Mouse (Mus musculus): ENCODE results near the gene Top3b. TPM values are rescaled to one million over a fixed set of nuclear protein-coding genes. Genes with fewer than 3 reads are reported as not detected.
"Not testable (repeated sequence)": the region's sequence is repeated elsewhere in the genome, so short reads cannot be mapped to it uniquely, and the experiment has no call there.

Top3b gene
- total RNA-seq, 2 experiments from 2014 or later, result 59.0 to 123 TPM

DNA sequence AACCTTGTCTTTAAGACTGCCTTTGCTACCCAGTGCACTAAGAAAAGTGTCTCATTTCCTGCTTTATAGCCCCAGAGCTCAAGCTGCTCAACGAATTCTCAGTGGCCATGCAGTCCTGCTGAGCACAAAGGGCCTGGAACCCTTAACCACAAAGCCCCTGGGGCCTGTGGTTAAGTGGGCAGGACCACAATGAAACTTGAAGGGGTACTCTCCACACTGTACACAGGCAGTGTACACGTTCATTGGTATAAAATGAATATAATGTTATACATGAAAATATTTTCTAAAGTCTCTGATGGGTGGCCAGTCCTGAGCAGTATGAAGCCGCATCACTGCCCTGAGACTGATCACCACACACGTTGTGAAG is 25.5 kb downstream of the Top3b start:
- no peak; the same call in 1 of the 2 replicates for ATAC-seq (replicated peaks; ENCODE audit: low FRiP score, low TSS enrichment, poor library complexity, severe bottlenecking)

DNA sequence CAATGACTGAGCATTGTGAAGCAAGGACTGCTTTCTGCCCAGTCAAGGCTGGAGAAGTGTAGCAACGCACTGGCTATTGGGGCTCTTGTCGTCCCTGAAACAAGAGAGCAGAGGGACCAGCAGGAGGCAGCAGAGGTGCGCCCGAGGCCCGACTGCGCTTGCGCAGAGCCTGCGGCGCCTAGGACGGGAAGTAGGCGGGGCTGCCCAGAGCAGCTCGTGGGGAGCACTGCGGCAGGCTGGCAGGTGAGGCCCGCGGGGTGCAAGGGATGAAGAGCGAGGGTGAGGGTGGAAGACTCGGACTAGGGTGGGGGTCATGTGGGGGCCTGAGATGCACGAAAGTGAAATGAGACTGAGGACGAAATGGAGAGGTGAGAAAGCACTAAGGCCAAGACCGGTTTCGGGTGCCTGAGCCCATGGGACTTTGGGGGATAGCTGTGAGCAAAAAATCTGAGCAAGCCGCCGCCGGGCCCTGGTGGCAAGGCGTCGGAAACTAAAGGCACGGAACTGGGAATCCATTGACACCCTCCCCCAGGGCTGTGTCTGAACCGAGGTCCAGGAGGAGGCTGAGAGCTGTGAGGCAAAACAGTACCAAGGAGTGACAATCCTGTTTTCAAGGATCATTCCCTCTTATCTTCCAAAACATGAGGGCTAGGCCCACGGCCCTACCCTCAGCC is 26.0 kb downstream of the Top3b start, which contains the start of gene Ppm1f:
Gene Ppm1f, plus strand, starts transcription at position 88 of the 674 bp plus-strand sequence.
- ATAC-seq (replicated peaks; ENCODE audit: low FRiP score, low TSS enrichment, poor library complexity, severe bottlenecking), result peak; percentile 93

DNA sequence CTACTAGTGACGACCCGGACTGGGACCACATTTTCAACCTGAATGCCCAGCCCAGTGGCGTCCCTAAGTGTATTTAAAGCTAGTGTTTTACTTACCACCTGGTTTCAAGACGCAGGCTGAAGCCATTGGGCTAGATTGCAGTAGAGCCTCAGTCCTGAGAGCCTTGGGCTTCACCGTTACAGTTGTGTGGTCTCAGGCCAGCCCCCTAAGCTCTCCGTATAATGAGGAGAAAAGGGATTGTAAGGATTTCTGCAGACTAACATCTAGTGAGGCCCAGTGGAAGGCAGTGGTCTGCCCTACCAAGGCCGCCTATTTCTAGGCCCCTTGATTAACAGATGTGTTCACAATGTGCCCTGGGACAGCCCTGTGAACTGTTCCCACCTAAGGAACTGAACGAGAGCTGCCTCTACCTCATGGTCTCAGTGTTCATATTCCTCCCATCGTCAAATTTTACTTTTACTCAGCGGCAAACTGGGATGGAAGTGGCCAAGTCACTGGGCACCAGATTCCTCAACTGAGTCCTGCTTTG is 26.6 kb downstream of the Top3b start:
- no peak for ATAC-seq (replicated peaks; ENCODE audit: low FRiP score, low TSS enrichment, poor library complexity, severe bottlenecking)

DNA sequence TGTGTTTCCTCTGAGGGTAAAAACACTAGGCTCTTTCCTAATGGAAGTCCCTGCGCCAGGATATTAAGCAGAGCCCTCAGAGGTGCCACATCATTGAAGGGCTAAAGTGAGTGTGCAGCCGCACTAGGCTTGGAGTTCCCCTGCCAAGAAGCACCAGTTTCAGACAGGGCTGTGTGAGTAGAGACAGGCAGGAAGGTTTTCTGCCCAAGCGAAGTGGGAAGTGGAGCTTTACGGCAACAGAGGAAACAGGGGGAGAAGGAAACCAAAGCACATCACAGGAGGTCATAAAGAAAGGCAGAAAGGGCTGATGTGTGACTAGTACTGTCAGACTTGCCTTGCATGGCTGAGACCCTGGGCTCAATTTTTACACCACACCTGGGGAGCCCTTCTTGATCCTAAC is 31.8 kb downstream of the Top3b start:
- ATAC-seq (replicated peaks; ENCODE audit: low FRiP score, low TSS enrichment, poor library complexity, severe bottlenecking), result no peak

DNA sequence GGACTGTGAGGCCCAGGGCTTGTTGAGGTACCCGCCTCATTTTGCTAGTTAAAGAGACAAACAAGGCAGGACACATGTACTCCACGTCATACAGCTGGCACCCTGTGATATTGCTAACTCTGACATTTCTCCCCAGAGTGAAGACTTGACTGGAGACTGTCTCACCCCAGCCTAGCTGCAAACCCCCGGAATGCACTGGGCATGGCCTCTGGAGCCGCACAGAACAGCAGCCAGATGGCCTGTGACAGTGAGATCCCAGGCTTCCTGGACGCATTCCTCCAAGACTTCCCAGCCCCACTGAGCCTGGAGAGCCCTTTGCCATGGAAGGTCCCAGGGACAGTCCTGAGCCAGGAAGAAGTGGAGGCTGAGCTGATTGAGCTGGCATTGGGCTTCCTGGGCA is 32.7 kb downstream of the Top3b start:
- ATAC-seq (replicated peaks; ENCODE audit: low FRiP score, low TSS enrichment, poor library complexity, severe bottlenecking), result no peak

DNA sequence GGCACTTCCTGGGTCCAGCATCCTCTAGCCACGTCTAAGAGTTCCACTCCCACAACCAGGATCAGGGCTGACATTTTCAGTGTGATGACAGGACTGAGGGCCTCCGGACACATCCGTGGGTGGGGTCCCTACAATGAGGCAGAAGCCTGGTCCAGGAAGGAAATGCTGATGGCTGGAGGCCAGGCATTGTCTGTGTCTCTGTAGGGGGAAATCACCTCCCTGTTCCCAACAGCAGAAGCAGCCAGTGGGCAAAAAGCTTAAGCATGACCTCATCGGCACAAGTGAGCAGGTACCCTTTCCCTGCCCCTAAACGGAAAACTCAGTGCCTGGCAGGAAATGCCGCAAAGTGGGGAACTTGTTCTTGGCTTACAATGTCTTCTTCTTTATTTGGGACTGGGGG is 37.3 kb downstream of the Top3b start:
- no peak for ATAC-seq (replicated peaks; ENCODE audit: low FRiP score, low TSS enrichment, poor library complexity, severe bottlenecking)

DNA sequence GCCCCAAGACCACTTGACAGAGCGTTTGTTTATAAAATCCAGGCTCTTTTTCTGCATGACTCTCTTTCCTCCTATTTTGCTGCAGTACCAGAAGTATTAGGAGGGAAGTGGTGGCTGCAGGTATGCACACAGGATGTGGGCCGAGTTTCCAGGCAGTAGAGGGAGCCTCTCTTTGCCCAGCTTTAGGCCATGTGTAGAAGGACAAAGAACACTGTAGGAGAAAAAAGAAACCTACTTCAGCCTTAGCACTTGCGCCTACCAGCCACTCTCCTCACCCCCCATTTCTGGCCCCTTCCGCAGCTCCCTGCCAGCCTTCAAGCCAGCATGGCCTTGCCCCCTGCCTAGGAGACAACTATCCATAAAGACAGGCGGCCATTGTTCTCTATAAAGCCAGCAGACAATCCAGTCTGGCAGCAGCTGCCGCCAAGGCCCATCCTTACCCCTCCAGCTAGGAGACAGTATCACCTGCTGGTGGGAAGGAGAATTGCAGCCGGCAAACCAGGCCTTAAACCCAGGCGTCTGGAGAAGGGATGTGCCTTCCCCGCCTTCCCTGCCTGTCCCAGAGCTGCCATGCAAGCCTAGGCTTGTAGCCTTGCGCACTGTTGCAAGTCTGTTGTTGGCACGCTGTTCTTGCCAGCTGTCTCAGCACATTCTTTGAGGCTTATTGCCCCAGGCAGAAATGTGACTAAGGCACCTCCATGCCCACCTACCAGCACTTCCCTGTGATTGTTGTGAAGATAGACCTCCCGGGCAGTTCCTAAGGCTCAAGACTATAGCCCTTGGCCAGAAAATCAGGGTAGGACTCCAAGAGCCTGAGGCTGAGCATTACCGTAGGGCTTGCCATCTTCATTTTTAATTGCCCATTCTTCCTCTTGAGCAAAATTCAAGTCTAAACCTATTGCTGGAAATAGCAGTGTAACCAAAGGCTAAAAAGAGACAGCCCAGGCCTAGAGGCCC is 41.4 kb downstream of the Top3b start:
- ATAC-seq (replicated peaks; ENCODE audit: low FRiP score, low TSS enrichment, poor library complexity, severe bottlenecking), result peak; percentile 93

DNA sequence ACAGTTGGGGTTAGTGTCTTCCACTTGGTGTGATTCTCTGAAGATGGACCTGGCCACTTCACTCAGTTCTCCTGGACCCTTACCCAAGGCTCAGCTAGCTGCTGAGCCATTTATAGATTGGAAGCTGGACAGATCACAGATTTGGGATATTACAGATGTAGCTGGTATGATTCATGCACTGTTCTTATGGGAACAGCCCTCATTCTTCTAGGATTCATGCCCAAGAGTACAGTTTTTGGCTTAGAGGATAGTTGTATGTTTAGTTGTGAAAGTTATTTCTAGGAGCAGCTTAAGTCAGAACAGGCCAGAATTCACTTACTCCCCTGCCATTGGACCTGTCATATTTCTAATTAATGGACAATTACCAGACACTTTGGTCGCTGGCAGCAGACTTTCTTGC is 42.9 kb downstream of the Top3b start:
- ATAC-seq (replicated peaks; ENCODE audit: low FRiP score, low TSS enrichment, poor library complexity, severe bottlenecking), result no peak

DNA sequence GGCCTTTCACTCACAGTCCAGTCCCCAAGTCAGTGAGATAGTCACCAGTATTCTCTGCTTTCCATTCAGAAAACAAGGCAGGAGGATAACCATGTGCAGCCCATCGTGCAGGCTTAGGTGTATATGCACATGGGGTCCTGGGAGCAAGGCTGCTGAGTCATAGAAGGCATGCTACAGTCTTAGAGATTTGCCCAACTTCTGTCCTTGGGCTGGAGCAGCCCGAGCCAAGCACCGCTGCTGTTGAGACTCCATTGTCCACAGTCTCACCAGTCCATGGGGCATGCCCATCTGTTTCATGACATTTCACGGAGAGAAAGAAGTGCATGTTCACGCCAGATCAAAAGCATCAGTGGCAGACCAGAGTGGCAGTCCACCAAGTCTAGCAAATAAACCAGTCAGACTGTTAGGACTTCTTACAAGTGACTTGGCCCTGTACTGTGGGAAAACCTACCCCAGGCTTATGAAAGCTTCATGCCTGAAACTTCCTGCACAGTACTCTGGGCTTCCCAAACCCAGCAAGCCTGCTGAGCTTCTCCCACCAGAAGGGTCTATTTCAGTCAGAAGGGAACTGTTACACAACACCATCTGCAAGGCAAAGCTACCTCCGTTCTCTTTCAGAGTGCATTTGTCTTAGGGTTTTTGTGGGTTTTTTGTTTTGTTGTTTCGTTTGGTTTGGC is 48.0 kb downstream of the Top3b start:
- ATAC-seq (replicated peaks; ENCODE audit: low FRiP score, low TSS enrichment, poor library complexity, severe bottlenecking), result no peak

DNA sequence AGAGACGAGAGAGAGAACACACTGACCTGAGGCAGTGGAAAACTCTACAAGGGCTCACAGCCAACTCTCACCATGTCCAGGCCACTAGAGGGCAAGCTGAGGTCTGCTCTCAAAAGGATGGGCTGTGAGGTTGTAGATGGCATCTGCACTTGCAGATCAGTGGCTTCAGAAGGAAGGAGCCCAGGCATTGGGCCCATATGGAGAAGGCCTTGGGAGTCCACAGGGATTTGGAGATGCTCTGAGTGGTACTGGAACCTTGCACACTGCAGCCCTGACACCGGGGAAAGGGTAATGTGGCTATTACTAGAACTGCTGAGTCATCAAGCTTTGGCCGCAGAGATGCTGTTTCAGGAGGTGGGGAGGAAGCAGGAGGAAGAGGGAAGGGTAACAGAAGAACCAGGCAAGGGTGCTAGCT is 50.5 kb downstream of the Top3b start:
- peak; percentile 82 for ATAC-seq (replicated peaks; ENCODE audit: low FRiP score, low TSS enrichment, poor library complexity, severe bottlenecking)

DNA sequence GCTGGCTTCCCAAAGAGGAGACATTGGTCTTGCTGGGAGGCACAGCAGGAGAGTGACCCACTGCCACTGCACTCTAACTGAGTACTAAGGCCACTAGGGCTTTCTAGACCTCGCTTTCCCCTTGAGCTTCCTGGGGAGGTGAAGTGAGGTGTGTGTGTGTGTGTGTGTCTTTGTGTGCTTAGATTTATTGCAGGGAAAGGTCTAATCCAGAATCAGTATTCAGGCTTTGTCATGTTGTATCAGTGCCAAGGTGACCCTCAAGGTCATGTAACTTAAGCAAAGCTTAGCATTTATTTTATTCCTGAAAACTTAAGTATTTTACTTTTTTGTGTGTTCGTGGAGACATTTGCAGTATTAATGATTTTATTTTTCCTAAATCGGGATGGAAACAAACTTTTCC is 53.9 kb downstream of the Top3b start:
- ATAC-seq (replicated peaks; ENCODE audit: low FRiP score, low TSS enrichment, poor library complexity, severe bottlenecking), result no peak

DNA sequence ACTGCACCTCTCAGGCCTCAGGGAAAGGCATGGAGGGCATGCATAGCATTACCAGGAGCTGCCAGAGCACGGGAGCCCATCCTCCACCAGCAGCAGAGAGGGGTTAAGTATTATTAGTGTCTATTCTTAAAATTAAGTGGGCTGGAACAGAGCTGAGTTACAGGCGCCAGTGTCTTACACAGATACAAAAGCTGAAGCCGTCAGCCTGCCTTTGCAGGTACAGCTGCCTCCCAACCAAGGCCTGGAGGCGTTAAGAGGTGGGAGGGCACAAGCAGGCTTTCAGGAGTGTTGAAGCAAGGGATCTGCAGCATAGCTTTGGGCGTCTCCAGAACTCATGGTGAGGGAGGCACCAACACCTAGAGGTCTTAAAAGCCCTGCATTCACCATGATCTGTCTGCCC is 56.0 kb downstream of the Top3b start:
- ATAC-seq (replicated peaks; ENCODE audit: low FRiP score, low TSS enrichment, poor library complexity, severe bottlenecking), result no peak

DNA sequence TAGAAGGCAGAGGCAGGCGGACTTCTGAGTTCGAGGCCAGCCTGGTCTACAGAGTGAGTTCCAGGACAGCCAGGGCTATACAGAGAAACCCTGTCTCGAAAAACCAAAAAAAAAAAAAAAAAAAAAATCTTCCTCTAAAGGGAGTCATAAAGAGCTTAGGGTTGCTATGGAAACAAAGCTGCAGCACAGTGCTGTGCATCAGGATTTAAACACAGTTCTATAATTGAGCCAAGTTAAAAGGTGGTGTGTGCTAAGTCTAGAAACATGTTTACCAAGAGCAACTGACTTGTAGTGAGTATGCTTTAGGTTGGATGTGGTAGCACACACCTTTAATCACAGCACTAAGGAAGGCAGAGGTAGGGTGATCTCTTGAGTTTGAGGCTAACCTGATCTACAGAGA is 58.4 kb downstream of the Top3b start:
- ATAC-seq (replicated peaks; ENCODE audit: low FRiP score, low TSS enrichment, poor library complexity, severe bottlenecking), result not testable (repeated sequence)

DNA sequence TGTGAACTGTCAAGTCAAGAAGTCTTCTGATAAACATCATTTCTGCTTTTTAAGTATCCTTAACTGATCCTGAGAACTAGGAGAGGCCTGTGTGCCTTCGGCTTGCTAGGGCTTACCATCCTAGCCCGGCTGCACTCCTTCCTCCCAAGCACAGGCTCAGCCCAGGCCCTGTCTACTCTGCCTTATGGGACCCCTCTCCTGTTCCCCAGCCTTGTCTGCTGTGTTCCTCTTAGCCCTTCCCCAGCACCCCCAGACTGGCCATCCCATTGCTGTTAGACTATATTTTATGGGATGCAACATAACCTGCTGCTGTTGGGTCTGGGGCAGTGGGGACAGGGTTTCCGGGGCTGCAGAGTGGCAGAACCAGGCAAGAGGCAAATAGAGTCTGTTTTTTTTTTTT is 59.8 kb downstream of the Top3b start:
- no peak for ATAC-seq (replicated peaks; ENCODE audit: low FRiP score, low TSS enrichment, poor library complexity, severe bottlenecking)

DNA sequence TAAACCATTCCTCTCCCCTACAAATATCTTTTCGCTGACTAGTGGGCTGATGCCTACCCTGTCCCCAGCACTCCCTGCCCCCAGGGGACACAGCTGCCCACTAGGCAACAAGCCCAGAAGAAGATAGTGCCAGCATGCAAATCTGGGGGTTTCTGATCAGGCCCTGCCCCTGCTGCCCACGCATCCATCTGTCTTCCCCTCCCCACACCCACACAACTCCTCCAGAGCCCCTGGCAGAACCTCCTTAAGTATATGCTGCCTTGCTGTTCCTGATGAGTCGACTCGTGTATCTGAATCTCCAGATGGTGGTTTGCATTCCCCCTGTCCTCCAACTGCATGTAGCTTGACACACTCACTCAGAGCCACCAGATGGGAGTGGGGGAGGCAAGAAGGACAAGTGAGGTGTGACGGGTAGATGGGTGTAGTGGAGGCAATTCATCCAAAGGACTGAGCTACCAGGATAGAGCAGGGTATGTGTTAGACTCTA is 60.3 kb downstream of the Top3b start:
- 0 out of 2 replicates have a peak, but pooled peaks have one; percentile 30 for ATAC-seq (replicated peaks; ENCODE audit: low FRiP score, low TSS enrichment, poor library complexity, severe bottlenecking)

DNA sequence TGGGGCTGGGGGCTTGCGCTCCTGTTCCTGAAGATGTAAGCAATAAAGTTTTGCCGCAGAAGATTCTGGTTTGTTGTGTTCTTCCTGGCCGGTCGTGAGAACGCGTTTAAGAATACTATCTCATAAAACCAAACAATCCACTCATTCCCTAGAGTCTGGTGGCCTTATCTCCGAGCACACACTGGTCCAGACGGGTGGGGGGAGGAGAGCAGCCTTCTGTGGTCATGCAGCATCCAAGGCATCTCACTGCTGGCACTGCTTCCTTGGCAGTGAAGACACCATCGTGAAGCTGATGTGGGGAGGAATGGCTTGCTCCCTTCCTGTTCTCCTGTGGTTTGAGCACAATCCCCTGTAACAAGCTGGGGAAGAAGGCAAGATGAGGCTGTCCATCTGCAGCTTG is 69.0 kb downstream of the Top3b start:
- ATAC-seq (replicated peaks; ENCODE audit: low FRiP score, low TSS enrichment, poor library complexity, severe bottlenecking), result peak; percentile 89

DNA sequence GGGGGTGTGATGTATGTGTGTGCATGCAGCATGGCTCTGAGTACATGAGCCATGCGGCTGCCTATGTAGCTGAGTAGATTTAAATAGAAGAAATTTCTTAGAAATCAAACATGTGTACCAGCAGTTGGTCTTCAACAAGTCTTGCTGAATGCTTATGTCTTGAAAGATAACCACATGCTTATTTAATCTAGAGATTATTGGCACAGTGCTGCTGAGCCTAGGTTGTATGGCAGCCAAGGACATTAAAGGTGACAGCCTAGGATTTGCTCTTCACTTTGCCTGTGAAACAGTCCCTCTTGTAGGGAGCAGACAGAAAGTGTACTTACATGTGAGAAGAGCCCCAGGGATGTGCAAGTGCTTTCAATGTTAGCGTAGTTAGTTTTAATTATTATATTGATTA is 70.5 kb downstream of the Top3b start:
- peak; percentile 67 for ATAC-seq (replicated peaks; ENCODE audit: low FRiP score, low TSS enrichment, poor library complexity, severe bottlenecking)

Measured in megakaryocyte-erythroid progenitor cell, adult 5-6 weeks (primary cell).